Mouse (Mus musculus): ENCODE results near the gene Mfsd7a.

DNA sequence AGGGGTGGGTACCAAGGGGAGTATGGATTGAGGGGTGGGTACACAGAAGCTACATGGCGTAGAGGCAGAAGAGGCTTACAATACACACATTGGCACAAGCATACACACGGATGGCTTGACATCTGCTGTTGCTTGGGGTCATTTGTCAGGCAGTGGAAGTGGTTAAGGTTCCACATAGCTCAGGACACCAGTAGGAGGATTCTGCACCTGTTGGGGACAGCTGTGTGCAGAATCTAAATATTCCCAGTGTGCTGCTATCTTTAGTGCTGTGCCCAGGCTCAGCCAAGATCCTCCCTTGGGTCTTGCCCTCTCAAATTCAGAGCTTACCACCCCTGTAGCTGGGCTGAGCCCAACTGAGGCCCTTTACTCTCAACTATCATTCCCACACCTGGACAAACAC, 12.6 kb downstream of the Mfsd7a start:
- TF ChIP-seq POLR2AphosphoS2 (IDR thresholded peaks at IDR 0.05; ENCODE audit: insufficient read length, low read depth) (peak; percentile 55), POLR2A (IDR thresholded peaks at IDR 0.05; ENCODE audit: insufficient read length, low read depth) (no peak), TCF12 (IDR thresholded peaks at IDR 0.05; ENCODE audit: insufficient read depth, poor library complexity, severe bottlenecking) (peak; percentile 97), E2F4 (IDR thresholded peaks at IDR 0.05; ENCODE audit: insufficient read depth) (no peak), MYOD1 (IDR thresholded peaks at IDR 0.05; ENCODE audit: control insufficient read depth in 1 of 3, insufficient read length in 2 of 3, low read depth in 2 of 3) (peak; percentile 86 to 96 (median 92)), MYOG (IDR thresholded peaks at IDR 0.05; ENCODE audit: control insufficient read depth in 1 of 3, insufficient read depth in 1 of 3, insufficient read length in 2 of 3, low read depth in 2 of 3) (peak; percentile 75 to 97 (median 96)), CEBPB (IDR thresholded peaks at IDR 0.05; ENCODE audit: insufficient read depth, poor library complexity, severe bottlenecking) (no peak), USF1 (IDR thresholded peaks at IDR 0.05; ENCODE audit: low read depth) (no peak)
